Mouse (Mus musculus) lung, postnatal 14 days (tissue): ENCODE results near the gene Ska2.

Source experiments
- DNase-seq: peaks from one replicate; pipeline ENCODE4 v3.0.0; 2021

Gene Ska2

DNA sequence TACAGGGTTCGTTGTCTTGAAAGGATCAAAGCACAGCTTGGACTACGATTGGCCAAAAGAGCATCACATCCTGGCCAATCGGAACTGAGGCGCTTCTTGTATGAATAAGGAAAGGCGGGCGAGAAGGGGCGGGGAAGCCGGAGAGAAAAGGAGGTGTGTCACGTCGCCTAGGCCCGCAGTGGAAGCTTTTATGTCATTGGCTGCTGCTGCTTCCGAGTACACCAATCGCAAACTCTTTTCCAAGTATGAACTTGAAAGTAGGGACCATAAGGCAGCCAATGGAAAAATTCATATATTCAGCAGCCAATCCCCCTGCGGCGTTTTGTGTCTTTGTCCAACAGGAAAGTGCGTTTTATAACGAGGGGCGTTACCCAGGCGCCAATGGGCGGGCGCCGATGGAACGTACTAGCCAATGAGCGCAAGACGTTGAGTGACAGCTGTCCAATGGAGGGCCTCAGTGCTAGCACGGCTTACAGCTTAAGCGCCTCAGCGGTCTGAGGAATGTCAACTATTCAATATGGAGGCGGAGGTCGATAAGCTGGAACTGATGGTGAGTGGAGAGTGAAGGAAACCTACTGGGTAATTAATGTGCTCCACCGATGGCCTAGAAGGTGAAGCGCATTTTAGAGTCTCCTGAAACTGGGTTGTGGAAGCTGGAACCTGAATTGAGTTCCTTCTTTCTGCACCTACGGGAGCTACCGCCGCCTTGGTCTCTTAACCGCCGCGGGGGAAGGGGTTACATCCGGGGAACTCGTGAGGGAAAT, at the start of gene Ska2:
Ska2 (plus strand) TSS at position 480 of the 764 bp plus-strand sequence.
- DNase-seq = peak; percentile 95

DNA sequence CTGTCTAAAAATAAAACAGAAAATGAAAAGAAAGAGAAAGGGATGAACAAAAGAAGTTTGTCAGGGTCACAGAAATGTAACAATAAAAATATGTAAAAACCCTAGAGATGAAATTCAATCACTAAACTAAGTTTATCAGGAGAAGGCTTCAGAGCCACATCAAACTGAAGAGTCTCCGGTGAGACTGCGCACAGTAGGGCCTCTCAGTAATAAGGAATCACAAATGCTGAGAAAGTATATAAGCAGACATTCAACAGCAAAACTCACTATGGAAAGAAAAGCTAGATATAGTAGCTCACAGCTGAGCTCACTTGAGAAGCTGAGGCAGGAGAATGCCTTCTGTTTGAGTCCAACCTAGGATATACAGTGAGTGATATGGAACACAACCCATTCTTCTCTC, 48.6 kb upstream of the Ska2 start:
- no peak for DNase-seq

DNA sequence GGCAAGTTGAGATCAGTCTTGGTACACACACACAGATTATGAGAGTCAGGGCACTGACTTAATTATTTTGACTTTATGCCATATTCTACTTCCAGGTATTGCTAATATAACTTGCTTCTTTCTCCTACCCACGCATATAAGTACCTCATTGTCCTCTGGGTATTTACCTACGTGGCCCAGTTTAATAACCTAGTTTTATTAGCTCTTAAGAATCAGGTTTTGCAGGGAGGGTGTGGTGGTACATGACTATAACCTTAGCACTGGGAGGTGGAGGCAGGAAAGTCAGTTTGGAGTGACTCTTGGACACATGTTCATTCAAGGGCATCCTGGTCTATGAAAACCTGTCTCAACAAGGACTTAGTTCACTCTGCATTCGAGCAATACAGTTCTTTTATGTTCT, 46.9 kb upstream of the Ska2 start:
- no peak for DNase-seq

DNA sequence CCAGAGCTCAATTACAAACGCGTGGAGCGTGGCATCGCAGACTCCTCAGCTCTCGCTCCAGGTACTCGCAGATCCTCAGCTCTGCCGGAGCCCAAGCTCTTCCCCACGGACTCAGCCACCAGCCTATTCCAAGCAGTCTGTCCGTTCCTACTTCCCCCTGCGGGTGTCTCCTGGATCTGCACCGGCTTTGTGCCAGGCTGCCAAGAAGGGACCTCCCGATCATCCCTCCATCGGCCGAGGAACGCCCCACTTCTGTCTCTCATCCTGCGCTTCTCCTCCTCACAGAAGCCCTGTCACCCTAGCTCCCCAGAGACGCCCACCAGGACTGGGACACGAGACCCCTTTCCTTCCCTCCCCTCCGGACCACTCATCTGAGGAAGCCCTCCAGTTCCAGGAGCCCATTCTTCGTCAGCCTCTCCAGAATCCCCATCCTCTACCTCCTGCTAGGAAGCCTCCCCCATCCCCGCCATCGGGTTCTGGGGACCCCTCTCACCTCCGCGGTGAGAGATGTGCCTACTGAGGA, 35.6 kb upstream of the Ska2 start:
- DNase-seq = peak; percentile 72

DNA sequence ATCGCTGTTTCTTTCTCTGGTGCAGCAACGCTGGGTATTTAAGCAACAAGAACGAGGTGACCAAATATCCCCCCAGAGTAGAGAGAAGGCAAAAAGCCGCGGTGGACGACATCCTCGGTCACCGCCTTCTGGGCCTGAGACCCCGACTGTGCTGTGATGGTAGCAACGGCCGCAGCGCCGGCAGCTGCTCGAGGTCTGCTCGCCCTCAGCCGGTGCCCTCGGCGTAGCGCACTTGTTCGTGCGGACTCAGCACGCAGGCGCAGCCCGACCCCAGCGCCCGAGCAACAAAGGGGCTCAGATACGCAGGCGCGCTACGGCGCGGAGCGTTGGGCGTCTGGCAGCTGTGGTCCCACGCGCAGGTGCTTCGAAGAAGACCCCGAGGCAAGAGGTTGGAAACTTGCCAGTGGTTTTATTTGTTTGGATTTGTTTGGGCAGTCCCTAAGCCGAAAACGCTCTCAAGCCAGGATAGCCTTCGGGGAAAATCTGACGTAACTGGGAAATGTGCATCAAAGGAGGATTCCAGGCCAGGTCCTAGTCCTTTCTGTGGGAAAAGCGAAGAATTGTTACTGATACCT, 35.1 kb upstream of the Ska2 start, which contains the start of gene Gdpd1:
Gdpd1 (minus strand) TSS at position 197 of the 575 bp plus-strand sequence.
- DNase-seq = peak; percentile 88

DNA sequence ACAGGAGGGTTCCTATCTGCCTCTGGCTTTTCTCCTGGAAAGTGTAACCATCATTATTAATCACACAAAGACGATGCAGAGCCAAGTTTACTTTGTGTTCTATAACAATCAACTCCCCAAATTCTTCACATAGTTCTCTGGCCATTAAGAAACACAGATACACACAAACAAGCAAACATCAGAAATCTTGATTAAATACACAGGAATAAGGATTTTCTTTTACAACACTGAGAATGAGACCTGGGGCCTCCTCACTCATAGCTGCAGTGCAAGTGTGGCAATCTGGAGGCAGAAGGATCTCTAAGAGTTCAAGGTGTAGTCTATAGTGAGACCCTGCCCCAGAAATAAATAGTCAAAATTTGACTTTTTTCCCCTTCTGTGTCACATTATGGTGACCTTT, 25.3 kb upstream of the Ska2 start:
- no peak for DNase-seq

DNA sequence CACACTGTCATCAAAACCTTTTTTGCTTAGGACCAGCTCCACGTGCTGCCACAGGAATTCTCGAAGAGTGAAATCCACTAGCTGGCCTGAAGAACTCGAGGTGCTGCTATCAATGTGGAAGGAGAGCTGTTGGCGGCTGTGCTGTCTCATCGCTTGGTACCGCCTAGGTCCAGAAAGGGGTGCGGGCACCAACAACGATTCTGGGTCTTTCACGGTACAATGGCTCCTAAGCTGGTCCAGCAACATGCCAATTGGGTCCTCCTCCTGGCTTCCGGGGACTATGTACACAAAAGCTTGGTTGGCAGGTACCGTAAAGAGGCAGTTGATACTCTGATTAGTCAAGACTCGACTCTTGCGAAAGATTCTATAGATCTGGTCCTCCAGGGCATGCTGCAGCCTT, 23.6 kb upstream of the Ska2 start:
- DNase-seq = no peak

DNA sequence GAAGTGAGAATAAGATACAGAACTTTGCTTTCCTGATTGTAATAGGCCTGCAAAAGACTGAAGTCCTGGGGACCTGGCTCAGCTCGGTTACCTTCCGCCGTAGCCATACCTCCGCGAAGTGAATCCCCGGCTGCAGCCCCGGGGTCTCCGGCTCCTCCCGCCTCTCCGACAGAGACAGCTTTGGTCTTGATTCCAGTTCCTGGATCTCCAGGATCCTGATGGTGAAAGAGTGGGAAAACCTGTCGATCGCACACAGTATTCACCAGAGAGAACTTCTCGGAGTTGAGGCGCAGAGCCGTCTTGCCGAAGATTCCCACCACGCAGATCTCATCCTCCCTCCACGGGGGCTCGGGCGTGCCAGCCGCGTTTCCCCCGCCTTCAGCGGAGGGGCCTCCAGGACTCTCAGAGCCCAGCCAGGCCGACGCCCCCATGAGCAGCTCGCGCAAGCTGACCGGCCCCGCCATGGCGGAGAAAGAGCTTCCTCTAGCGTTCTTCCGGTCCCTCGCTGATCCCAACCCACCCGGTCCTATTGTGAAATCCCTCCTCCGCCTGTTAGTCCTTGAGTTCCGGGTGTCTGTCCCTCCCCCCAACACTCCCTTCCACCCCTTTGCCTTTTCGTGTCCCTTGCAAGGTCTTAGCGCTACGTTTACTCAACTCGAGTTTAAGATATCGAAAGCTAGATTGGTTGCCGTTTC, 22.6 kb upstream of the Ska2 start, which contains the start of gene Smg8:
Smg8 (minus strand) TSS at position 485 of the 695 bp plus-strand sequence.
- peak; percentile 85 for DNase-seq

DNA sequence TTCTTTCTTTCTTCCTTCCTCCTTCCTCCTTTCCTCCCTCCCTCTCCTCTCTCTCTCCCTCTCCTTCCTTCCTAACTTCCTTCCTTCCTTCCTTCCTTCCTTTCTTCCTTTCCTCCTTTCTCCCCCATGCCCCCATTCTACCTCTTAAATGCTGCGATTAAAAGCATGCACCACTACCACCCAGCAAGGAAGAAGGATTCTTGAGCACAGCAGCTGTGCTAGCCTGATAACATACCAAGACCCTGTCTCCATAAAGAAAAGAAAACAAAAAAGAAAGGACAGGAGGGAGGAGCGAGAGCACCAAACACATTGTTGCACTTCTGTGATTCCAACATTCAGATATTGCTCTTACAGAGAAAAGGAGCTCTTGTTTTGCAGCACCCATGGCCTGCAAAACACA, 21.9 kb upstream of the Ska2 start:
- no peak for DNase-seq

DNA sequence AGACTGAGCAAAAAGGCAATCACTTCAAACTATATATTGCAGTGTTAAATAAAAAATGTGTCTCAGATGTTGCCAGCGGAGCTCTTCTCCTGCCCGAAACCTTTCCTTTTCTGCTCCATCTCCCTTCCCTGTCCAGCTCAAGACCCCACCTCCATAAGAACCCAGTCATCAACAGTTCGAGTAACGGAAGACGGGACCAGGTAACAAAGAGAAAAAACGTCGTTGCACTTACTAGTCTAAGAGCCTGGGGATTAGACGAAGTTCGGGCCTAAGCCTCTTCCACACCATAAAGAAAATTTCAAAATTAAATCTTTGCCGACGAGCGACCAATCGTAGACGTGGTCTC, 652 bp upstream of the Ska2 start, which contains the start of gene Prr11:
Prr11 (minus strand) TSS at position 300 of the 346 bp plus-strand sequence.
- DNase-seq = no peak

DNA sequence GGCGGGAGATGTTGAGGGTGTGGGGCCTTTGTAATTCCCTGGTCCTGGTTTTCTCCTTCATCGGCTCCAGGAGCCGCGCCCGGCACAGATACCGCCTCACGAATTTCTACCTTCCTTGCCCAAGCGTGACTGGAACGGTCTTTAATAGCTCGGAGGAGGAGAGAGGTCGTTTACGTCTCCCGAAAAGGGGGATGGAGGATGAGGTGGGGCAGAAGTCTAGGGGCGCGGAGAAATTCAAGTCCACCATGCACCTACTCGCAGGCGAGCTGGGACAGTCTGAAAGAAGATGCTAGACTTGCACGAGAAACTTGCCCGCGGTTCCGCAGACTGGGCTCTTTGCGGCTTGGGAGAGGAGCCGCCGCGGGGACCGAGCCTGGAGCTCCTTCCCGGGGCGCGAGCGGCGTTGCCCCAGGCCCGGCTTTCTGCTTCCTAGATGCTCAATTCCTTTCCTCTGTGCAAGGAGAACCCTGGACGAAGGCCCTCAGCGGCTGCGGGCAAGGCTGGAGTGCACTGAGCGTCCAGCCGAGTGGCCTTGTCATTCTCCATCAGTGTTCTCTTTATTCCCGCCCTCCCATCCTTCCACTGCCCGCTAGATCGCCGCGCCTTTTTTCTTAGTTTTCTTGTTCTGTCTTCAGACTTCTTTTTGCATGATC, 611 bp downstream of the Ska2 start:
- DNase-seq = peak; percentile 6

DNA sequence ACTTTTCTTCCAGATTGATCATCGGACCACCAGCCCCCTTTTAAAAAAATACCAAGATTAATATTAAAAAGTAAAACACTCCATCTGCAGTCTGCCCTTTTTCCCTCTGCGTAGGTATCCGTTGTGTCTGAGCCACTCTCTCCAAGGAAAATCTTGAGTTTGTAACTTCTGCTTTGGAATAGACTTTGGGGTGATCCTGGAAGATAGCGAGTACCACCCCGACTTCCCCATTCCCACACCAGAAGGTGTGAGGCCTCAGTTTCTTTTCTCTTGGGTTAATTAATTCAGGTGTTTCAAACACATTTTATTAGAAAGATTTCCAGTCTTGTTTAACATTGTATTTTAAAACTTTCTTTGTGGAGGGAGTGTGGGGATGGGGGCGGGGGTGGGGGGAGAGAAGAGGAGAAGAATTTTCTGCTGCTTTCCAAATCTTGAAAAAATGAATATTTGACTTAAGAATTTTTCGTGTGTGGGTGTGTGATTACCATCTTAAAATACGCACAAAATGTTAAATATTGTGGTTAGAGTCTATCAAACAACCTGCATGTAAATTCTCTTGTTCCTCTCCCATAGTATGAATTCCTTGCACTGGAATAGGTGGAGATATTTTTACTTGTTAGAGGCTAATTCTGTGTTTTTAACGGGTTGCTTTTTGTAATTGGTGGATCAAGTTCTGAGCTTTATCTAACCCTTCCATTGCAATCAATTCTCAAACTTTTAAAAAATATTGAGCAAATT, 1.3 kb downstream of the Ska2 start:
- no peak for DNase-seq

DNA sequence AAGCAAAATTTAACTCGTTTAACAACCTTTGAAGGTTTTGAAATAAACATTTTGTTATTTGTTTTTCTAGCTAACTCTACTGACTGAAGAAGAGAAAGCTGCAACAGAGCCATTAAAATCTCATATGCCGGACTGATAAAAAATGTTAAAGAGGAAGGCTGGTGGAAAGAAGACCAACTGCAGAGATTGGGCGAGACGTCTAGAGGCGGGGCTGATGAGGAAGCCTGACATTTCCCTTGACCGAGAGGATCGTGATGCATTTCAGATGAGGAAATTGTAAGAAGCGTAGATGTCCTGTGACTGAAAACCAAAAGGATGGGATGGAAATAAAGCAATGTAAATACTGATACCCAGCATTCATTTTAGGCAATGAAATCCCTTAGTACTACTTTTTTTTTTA, 12.8 kb downstream of the Ska2 start:
- DNase-seq = no peak

DNA sequence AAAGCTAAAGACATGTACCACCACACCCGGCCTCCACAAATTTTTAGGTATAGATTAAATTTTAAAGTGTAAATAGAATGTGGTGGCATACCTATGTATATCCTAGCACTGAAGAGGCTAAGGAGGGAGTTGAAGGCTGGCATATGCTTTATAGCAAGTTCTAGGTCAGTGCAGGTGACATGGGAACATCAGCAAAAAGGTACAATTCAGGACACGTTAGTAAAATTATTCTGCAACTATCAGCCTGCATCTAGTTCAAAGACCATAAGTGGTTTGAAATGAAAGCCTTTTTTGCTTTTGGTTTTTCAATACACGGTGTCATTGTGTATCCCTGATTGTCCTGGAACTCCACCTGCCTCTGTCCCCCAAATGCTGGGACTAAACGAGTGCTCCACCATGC, 16.5 kb downstream of the Ska2 start:
- DNase-seq = no peak

DNA sequence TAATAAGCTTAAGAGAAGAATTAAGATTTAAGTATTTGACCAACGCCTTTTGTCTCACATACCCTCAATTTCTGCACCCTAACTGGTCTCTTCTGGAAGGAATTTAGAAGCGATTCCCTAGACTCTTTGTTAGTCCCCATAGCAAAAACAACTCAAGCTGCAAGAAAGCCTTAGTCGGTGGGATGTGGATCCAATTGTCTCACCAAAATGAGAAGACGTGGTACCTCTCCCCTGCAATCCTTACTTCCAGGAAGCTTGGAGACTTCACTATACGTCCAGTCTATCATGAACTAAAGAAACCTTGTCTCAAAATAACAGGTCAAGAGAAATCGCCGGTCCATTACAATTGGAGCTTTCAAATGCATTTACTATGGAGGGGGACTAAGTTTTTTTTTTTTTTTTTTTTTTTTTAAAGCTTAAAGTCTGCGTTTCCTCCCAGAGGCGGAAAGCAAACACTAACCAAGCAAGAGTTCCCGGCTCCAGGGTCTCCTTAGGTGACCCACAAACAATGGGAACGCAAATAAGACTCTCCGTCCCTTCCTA, 17.3 kb downstream of the Ska2 start:
- DNase-seq = no peak

DNA sequence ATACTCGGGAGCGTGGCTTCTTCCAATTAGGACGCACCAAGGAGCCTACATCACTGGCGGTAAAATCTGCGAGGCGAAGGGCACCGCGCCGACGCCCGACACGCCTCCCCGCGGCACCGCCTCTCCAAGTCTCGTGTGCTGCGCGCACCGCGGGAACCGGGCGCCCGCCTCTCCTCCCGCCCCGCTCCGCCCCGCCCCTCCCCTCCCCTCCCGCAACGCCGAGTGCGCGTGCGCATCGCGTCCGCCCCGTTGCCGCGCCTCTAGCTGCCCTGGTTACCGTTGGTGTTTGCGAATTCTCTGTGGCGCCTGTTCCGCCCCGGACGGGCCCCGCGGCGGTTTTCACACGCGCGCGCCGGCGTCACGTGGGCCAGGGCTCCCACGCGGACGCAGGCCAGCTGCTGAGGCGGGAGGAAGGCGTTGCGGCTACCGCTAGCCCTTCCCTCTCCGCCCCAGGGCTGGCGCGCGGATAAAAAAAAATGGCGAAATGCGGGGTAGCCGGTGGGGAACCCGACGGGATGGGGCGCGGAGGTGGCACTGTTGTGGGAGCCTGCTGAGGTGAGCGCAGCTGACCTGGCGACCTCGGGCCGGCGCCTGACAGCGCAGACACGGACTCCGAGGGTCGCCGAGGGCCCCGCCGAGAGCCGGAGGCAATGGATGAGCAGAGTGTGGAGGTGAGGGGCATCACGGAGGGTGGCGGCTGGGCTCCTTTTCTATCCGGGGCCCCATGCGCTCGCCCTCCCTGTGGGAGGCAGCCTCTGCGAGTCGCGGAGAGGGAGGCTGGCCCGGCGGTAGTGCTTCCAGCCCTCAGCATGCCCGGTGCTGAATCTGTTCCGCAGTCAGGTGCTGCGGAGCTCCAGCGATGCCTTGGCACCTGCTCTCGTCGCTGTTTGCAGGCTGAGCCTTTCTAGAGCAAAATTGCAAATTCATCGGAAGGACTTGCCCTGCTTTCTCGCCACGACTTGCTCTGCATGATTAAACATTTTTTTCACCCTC, 18.1 kb downstream of the Ska2 start, which contains the start of gene Trim37:
Trim37 (plus strand) TSS at position 254 of the 993 bp plus-strand sequence.
- DNase-seq = peak; percentile 82

DNA sequence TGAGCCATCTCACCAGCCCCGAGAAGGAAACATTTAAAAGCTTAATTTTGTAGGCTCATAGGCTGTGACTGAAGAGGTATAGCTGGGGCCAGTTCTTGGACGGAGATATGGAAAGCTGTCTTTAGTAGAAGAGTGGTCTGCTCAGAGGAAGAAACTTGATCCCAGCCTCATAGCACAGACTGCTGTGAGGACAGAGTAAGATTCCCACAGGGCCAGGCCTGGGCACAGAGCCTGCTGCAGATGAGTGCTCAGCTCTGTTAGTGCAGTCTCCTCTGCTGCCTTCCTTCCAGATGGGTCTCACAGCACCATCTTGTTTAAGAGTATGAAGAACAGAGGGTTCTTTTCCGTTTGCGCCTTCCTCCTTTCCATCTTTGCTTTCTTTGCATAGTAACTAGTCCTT, 27.2 kb downstream of the Ska2 start:
- DNase-seq = no peak

DNA sequence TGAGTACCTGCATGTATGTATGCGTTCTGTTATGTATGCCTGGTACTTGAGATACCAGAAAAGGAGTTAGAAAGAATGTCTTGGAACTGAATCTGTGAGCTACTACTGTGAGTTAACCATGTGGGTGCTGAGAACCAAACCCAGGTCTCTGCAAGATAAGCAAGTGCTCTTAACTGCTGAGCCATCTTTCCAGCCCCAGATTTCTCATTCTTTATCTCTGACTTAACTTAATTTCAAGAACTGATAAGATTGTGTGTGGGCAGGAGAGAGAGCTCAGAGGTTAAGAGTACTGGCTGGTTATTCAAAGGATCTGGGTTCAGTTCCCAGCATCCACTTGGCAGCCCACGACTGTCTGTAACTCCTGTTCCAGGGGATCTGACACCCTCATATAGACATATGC, 49.0 kb downstream of the Ska2 start:
- DNase-seq = no peak

DNA sequence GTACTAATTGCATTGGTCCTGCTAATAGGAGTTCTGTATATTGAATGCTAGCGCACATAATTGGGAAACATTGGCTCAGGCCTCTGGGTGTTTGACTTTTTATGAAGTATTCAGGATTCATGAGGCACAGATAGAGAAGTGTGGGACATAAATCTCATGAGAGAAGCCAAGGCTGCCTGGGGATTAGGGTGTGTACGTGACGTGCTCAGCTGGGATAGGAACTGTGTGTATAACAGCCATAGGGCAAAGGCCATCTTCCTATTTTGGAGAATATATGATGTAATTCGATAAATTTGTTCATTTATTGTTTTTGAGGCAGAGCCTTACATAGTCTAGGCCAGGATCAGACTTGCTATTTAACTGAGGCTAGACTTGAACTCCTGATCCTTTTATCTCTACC, 53.7 kb downstream of the Ska2 start:
- no peak for DNase-seq

DNA sequence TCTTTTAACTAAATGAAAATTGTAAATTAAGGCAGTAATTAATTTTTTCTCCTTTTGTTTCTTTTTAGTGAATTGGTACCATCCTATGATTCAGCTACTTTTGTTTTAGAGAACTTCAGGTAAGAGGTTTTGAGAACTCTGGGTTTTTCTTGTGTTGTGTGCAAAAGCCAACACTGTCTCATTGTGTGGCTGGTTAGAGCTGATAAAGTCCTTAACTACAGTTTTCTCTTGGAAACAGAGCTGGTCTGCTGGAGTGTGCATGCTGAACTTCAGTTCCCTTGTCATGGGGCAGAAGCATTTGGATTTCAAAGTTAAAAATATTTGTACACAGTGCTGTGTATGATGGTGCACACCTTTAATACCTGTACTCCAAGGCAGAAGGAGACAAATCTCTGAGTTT, 54.7 kb downstream of the Ska2 start:
- DNase-seq = no peak

DNA sequence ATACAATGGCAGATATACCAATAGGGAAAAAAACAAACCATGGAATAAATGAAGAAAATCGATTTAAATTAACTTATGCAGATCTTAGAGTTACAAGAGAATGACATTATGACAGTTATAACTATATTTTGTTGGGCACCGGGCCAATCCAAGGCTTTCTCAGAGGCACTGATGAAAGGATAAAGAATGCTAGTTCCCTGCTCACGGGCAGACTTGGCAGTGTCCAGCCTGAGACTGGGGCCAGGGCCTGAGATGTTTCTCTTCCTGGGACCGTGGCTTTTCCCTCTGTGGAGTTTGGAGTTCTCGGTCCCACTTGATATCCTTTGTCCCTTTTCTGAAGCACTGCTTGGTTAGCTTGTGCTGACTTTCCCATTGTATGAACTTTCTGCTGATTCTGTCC, 64.6 kb downstream of the Ska2 start:
- no peak for DNase-seq
